16 mouse cellular contexts compared by ENCODE assay signal in genomic region chr5:128852791-128853190, GRCm38 (mm10).
DNase-seq lines count a peak whose midpoint lies in the region; ATAC-seq and TF ChIP-seq lines count a peak whose summit lies in the region.
"Had no signal": no experiment of that assay in that cellular context is flagged by ENCODE, and none has a peak within 500 bp of the region (broad histone marks: within the 10 kb centered on the region; RNA-seq: fewer than 3 reads in every experiment).

No protein-coding gene starts in this region.

- DNase-seq in kidney, adult 2 months = peak; percentile 26
- DNase-seq in Muller cell, postnatal 12 days (ENCODE audit: inconsistent ontology term) = peak; percentile 13
- peak; percentile 51 for DNase-seq in embryo, embryonic 10 days (ENCODE audit: low spot score)
- DNase-seq in kidney, postnatal 10 days = peak; percentile 60
- no peak for DNase-seq in gastrocnemius, adult 18-20 months (ENCODE audit: low spot score)
- DNase-seq in urinary bladder, postnatal 10 days (ENCODE audit: low spot score) = no peak
- DNase-seq: cerebellum, adult 11 months had no signal

- no peak overlapping the region for H3K27ac ChIP-seq in kidney, adult 2 months (ENCODE audit: insufficient read depth, low read depth, low read length)
- H3K27ac ChIP-seq in kidney, embryonic 16.5 days (ENCODE audit: low read length) = no peak overlapping the region
- H3K27ac ChIP-seq in liver, embryonic 12.5 days = no peak overlapping the region
- H3K27ac ChIP-seq: forebrain, embryonic 12.5 days; heart, embryonic 10.5 days; hindbrain, embryonic 15.5 days; limb, embryonic 12.5 days; lung, embryonic 15.5 days; midbrain, embryonic 12.5 days had no signal

- H3K9me3 ChIP-seq in kidney, embryonic 16.5 days (ENCODE audit: low read length) = no peaks in the 10 kb centered on the region
- H3K9me3 ChIP-seq in liver, embryonic 12.5 days (replicated peaks) = no peaks in the 10 kb centered on the region
- H3K9me3 ChIP-seq: forebrain, embryonic 12.5 days; heart, embryonic 10.5 days; hindbrain, embryonic 15.5 days; limb, embryonic 12.5 days; lung, embryonic 15.5 days; midbrain, embryonic 12.5 days had no signal

- ATAC-seq in kidney, embryonic 16.5 days (ENCODE audit: low FRiP score, low TSS enrichment) = no peak
- ATAC-seq in liver, embryonic 12.5 days = no peak

- H3K27me3 ChIP-seq in kidney, adult 2 months (replicated peaks; ENCODE audit: control insufficient read depth, insufficient read depth, low read length) = no peaks in the 10 kb centered on the region
- H3K27me3 ChIP-seq in kidney, embryonic 16.5 days (ENCODE audit: insufficient read depth, low read length) = no peaks in the 10 kb centered on the region
- no peaks in the 10 kb centered on the region for H3K27me3 ChIP-seq in liver, embryonic 12.5 days (replicated peaks)
- H3K27me3 ChIP-seq: CH12.LX; forebrain, embryonic 12.5 days; hindbrain, embryonic 15.5 days; limb, embryonic 12.5 days; lung, embryonic 15.5 days; midbrain, embryonic 12.5 days had no signal

- no peak for TF ChIP-seq CTCF in kidney, adult 2 months (conservative IDR thresholded peaks at IDR 0.05; ENCODE audit: insufficient read depth, insufficient read length, low read depth, low read length)

- H3K4me3 ChIP-seq in kidney, adult 2 months (ENCODE audit: insufficient read depth, low read depth, low read length) = no peak overlapping the region
- H3K4me3 ChIP-seq in kidney, embryonic 16.5 days (ENCODE audit: low read length) = no peak overlapping the region
- H3K4me3 ChIP-seq in liver, embryonic 12.5 days = no peak overlapping the region
- H3K4me3 ChIP-seq: forebrain, embryonic 12.5 days; heart, embryonic 10.5 days; hindbrain, embryonic 15.5 days; limb, embryonic 12.5 days; lung, embryonic 15.5 days; midbrain, embryonic 12.5 days had no signal

- H3K4me1 ChIP-seq in kidney, adult 2 months (ENCODE audit: control insufficient read depth, insufficient read depth, low read length) = no peaks in the 10 kb centered on the region
- no peaks in the 10 kb centered on the region for H3K4me1 ChIP-seq in kidney, embryonic 16.5 days (ENCODE audit: insufficient read depth, low read length)
- no peaks in the 10 kb centered on the region for H3K4me1 ChIP-seq in liver, embryonic 12.5 days
- H3K4me1 ChIP-seq: forebrain, embryonic 12.5 days; heart, embryonic 10.5 days; hindbrain, embryonic 15.5 days; limb, embryonic 12.5 days; lung, embryonic 15.5 days; midbrain, embryonic 12.5 days had no signal

- no peaks in the 10 kb centered on the region for H3K36me3 ChIP-seq in kidney, adult 2 months (ENCODE audit: control insufficient read depth, insufficient read depth, low read length)
- H3K36me3 ChIP-seq in kidney, embryonic 16.5 days (ENCODE audit: insufficient read depth, low read length) = no peaks in the 10 kb centered on the region
- H3K36me3 ChIP-seq in liver, embryonic 12.5 days = no peaks in the 10 kb centered on the region
- H3K36me3 ChIP-seq: forebrain, embryonic 12.5 days; heart, embryonic 10.5 days; hindbrain, embryonic 15.5 days; limb, embryonic 12.5 days; lung, embryonic 15.5 days; midbrain, embryonic 12.5 days had no signal

- no peak for TF ChIP-seq POLR2A in kidney, adult 2 months (IDR thresholded peaks at IDR 0.05; ENCODE audit: low read depth, low read length)

- 58% methylated on average over 6 of the region's 6 CpGs for WGBS in kidney, adult 2 months
- WGBS in kidney, embryonic 16.5 days = 59% methylated on average over 6 of the region's 6 CpGs
- WGBS in liver, embryonic 12.5 days (ENCODE audit: insufficient replicate concordance) = 52% methylated on average over 6 of the region's 6 CpGs

- no peak overlapping the region for H3K9ac ChIP-seq in kidney, embryonic 16.5 days (replicated peaks; ENCODE audit: low read length)
- no peak overlapping the region for H3K9ac ChIP-seq in liver, embryonic 12.5 days
- H3K9ac ChIP-seq: forebrain, embryonic 12.5 days; hindbrain, embryonic 15.5 days; limb, embryonic 12.5 days; lung, embryonic 15.5 days; midbrain, embryonic 12.5 days had no signal

- H3K4me2 ChIP-seq in kidney, embryonic 16.5 days (replicated peaks; ENCODE audit: low read depth, low read length) = no peak overlapping the region
- no peak overlapping the region for H3K4me2 ChIP-seq in liver, embryonic 12.5 days
- H3K4me2 ChIP-seq: forebrain, embryonic 12.5 days; hindbrain, embryonic 15.5 days; limb, embryonic 12.5 days; lung, embryonic 15.5 days; midbrain, embryonic 12.5 days had no signal

Comparison
In these comparisons a context has a peak if more than half of its experiments do, and no peak if none do; other contexts are left out.
1. DNase-seq: peak in kidney, adult 2 months (single experiment), Muller cell, postnatal 12 days (single experiment), embryo, embryonic 10 days (single experiment) and kidney, postnatal 10 days (single experiment); none in gastrocnemius, adult 18-20 months (single experiment) and urinary bladder, postnatal 10 days (single experiment).